Mouse (Mus musculus): ENCODE data around the gene Gtf2f1. TPM values are rescaled to one million over a fixed set of nuclear protein-coding genes. Genes with fewer than 3 reads are reported as not detected.

The Gtf2f1 gene
- total and polyA plus RNA-seq, 2 experiments from 2014 or later: 28.8 to 63.5 TPM

- Histone ChIP-seq H3K4me3 (ENCODE audit: low read length) (no peak overlapping the region), H3K27ac (peak overlapping the region; percentile 86; the same call in 1 of the 2 replicates), H3K4me1 (ENCODE audit: insufficient read depth, low read length) (0 out of 2 replicates have a peak, but pooled peaks cover 3% of the 10 kb centered on the region)
Measured at GRCm38 (mm10) chr17:56996506-56996905, 14.6 kb downstream of the Gtf2f1 start.

GRCm38 (mm10) chr17:56995046-56995445 is 16.0 kb downstream of the Gtf2f1 start:
- Histone ChIP-seq H3K4me1 (ENCODE audit: insufficient read depth, low read length) (peaks cover 9% of the 10 kb centered on the region), H3K9me3 (ENCODE audit: low read length) (no peaks in the 10 kb centered on the region), H3K27me3 (ENCODE audit: insufficient read depth, low read length) (no peaks in the 10 kb centered on the region), H3K9ac (replicated peaks; ENCODE audit: low read length) (no peak overlapping the region), H3K4me3 (ENCODE audit: low read length) (no peak overlapping the region), H3K27ac (no peak overlapping the region), H3K36me3 (ENCODE audit: insufficient read depth, low read length) (peaks cover 40% of the 10 kb centered on the region), H3K4me2 (ENCODE audit: low read depth, low read length) (no peak overlapping the region)
- DNase-seq (ENCODE audit: low spot score): no peak
- ATAC-seq: no peak
- TF ChIP-seq CTCF (IDR thresholded peaks at IDR 0.05; ENCODE audit: low read depth): no peak
- 91% methylated on average over 8 of the region's 8 CpGs for WGBS

More at GRCm38 (mm10) chr17:56996506-56996905, 14.6 kb downstream of the Gtf2f1 start:
- DNase-seq (ENCODE audit: low spot score) (no peak), ATAC-seq (no peak)
- Histone ChIP-seq H3K9me3 (ENCODE audit: low read length) (no peaks in the 10 kb centered on the region), H3K27me3 (ENCODE audit: insufficient read depth, low read length) (no peaks in the 10 kb centered on the region), H3K4me2 (ENCODE audit: low read depth, low read length) (peak overlapping the region; percentile 73), H3K9ac (replicated peaks; ENCODE audit: low read length) (no peak overlapping the region), H3K36me3 (ENCODE audit: insufficient read depth, low read length) (peaks cover 45% of the 10 kb centered on the region)
- WGBS: 76% methylated on average over 2 of the region's 2 CpGs
- TF ChIP-seq CTCF (IDR thresholded peaks at IDR 0.05; ENCODE audit: low read depth): no peak

GRCm38 (mm10) chr17:56990966-56991365 is 20.1 kb downstream of the Gtf2f1 start:
- Histone ChIP-seq H3K4me3 (ENCODE audit: low read length) (peak overlapping the region; percentile 77), H3K9me3 (ENCODE audit: low read length) (no peaks in the 10 kb centered on the region), H3K4me1 (ENCODE audit: insufficient read depth, low read length) (peaks cover 6% of the 10 kb centered on the region), H3K27me3 (ENCODE audit: insufficient read depth, low read length) (no peaks in the 10 kb centered on the region), H3K4me2 (ENCODE audit: low read depth, low read length) (peak overlapping the region; percentile 89), H3K36me3 (ENCODE audit: insufficient read depth, low read length) (peaks cover 29% of the 10 kb centered on the region), H3K27ac (no peak overlapping the region), H3K9ac (replicated peaks; ENCODE audit: low read length) (peak overlapping the region; percentile 79)
- DNase-seq (ENCODE audit: low spot score) (no peak), ATAC-seq (no peak)
- WGBS: 74% methylated on average over 2 of the region's 2 CpGs
- no peak for TF ChIP-seq CTCF (IDR thresholded peaks at IDR 0.05; ENCODE audit: low read depth)

- peaks cover 6% of the 10 kb centered on the region for H3K4me1 ChIP-seq (ENCODE audit: insufficient read depth, low read length)
- H3K9me3 ChIP-seq (ENCODE audit: low read length): no peaks in the 10 kb centered on the region
- peak; percentile 97 for ATAC-seq
- WGBS: under 1% methylated on average over 52 of the region's 52 CpGs
- TF ChIP-seq CTCF (IDR thresholded peaks at IDR 0.05; ENCODE audit: low read depth): no peak; the same call in 1 of the 2 replicates
- H3K27ac ChIP-seq: peak within 1 kb of the TSS; percentile 82
- peak within 1 kb of the TSS; percentile 79 for H3K9ac ChIP-seq (replicated peaks; ENCODE audit: low read length)
- no peaks in the 10 kb centered on the region for H3K27me3 ChIP-seq (ENCODE audit: insufficient read depth, low read length)
- H3K4me3 ChIP-seq (ENCODE audit: low read length): peak within 1 kb of the TSS; percentile 77
- peak within 1 kb of the TSS; percentile 89 for H3K4me2 ChIP-seq (ENCODE audit: low read depth, low read length)
- peak; percentile 98 for DNase-seq (ENCODE audit: low spot score)
- peaks cover 22% of the 10 kb centered on the region for H3K36me3 ChIP-seq (ENCODE audit: insufficient read depth, low read length)
Measured at GRCm38 (mm10) chr17:56990115-56990746, 20.9 kb downstream of the Gtf2f1 start, which contains the start of gene Clpp. Gene Clpp, plus strand, starts transcription at chr17:56990305.

GRCm38 (mm10) chr17:56989467-56990114 is 21.5 kb downstream of the Gtf2f1 start:
- TF ChIP-seq CTCF (IDR thresholded peaks at IDR 0.05; ENCODE audit: low read depth): no peak; the same call in 1 of the 2 replicates

DNA sequence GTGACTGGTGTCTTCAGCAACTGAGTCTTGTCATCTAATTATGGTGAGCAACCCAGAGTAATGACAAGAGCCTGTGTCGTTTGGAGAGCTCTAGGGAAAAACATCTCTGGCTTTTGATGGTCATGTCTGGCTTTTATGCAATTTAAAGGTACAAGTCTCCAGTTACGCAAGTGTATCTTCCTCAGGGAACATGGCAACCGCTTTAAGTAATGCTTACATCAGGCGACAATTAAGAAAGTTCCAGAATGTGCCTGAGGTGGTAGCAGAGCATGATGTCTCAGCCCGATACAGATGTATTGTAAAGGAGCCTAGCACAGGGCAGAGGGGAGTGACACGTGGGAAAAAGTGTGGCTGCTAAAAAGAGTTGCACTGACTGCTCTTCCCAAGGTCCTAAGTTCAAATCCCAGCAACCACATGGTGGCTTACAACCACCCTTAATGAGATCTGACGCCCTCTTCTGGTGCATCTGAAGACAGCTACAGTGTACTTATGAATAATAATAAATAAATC is 22.1 kb downstream of the Gtf2f1 start:
- Histone ChIP-seq H3K27me3 (ENCODE audit: insufficient read depth, low read length) (no peaks in the 10 kb centered on the region), H3K27ac (peak overlapping the region; percentile 82; the same call in 1 of the 2 replicates), H3K9ac (replicated peaks; ENCODE audit: low read length) (peak overlapping the region; percentile 79; the same call in 1 of the 2 replicates), H3K4me1 (ENCODE audit: insufficient read depth, low read length) (peaks cover 6% of the 10 kb centered on the region), H3K36me3 (ENCODE audit: insufficient read depth, low read length) (peaks cover 15% of the 10 kb centered on the region), H3K4me2 (ENCODE audit: low read depth, low read length) (peak overlapping the region; percentile 89), H3K9me3 (ENCODE audit: low read length) (no peaks in the 10 kb centered on the region), H3K4me3 (ENCODE audit: low read length) (peak overlapping the region; percentile 77)
- 69% methylated on average over 7 of the region's 7 CpGs for WGBS
- ATAC-seq: no peak
- TF ChIP-seq CTCF (IDR thresholded peaks at IDR 0.05; ENCODE audit: low read depth): peak; percentile 20; the same call in 1 of the 2 replicates
- DNase-seq (ENCODE audit: low spot score): no peak

More at GRCm38 (mm10) chr17:56989467-56990114, 21.5 kb downstream of the Gtf2f1 start:
- WGBS: 2% methylated on average over 25 of the region's 25 CpGs
- peak; percentile 94 for DNase-seq (ENCODE audit: low spot score)
- Histone ChIP-seq H3K4me2 (ENCODE audit: low read depth, low read length) (peak overlapping the region; percentile 89), H3K4me1 (ENCODE audit: insufficient read depth, low read length) (peaks cover 6% of the 10 kb centered on the region), H3K9ac (replicated peaks; ENCODE audit: low read length) (peak overlapping the region; percentile 79), H3K27ac (peak overlapping the region; percentile 82), H3K4me3 (ENCODE audit: low read length) (peak overlapping the region; percentile 77), H3K9me3 (ENCODE audit: low read length) (no peaks in the 10 kb centered on the region), H3K36me3 (ENCODE audit: insufficient read depth, low read length) (peaks cover 19% of the 10 kb centered on the region), H3K27me3 (ENCODE audit: insufficient read depth, low read length) (no peaks in the 10 kb centered on the region)
- peak; percentile 93 for ATAC-seq
